Mouse (Mus musculus): ENCODE data around the gene Suv39h1. TPM values are rescaled to one million over a fixed set of nuclear protein-coding genes. Genes with fewer than 3 reads are reported as not detected.
"Not testable (repeated sequence)": the region's sequence is repeated elsewhere in the genome, so short reads cannot be mapped to it uniquely, and the experiment has no call there.

The Suv39h1 gene
- total RNA-seq, 2 experiments from 2014 or later, result 11.0 to 15.1 TPM

DNA sequence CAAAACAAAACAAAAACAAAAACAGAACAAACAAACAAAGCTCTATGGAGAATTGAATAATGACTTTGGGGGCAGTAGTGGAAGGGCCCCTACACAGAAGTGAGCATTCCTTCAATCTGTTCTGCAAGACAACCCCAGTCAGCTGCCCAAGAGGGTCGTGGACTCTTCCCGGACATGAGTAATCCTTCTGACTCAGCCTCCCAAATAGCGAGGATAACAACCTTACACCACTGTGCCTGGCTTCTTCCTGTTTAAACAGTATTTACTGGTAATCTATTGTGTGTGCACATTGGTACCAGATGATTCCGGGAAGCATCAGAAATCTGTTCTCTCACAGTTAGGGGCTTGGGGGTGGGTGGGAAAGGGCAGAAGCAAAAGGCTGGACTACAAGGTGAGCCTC lies 47.7 kb downstream of the Suv39h1 start:
- DNase-seq, result no peak

DNA sequence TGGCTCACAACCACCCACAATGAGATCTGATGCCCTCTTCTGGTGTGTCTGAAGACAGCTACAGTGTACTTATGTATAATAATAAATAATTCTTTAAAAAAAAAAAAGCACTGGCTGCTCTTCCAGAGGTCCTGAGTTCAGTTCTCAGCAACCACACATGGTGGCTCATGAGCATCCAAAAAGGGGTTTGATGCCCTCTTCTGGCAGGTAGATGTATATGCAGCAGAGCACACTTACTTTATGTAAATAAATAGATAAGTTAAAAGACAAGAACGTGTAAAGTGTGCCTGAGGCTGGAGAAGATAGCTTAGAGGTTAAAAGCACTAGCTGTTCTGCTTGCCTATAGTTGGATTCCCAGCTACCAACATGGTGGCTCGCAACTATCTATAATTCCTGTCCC lies 49.8 kb downstream of the Suv39h1 start:
- DNase-seq, result no peak

DNA sequence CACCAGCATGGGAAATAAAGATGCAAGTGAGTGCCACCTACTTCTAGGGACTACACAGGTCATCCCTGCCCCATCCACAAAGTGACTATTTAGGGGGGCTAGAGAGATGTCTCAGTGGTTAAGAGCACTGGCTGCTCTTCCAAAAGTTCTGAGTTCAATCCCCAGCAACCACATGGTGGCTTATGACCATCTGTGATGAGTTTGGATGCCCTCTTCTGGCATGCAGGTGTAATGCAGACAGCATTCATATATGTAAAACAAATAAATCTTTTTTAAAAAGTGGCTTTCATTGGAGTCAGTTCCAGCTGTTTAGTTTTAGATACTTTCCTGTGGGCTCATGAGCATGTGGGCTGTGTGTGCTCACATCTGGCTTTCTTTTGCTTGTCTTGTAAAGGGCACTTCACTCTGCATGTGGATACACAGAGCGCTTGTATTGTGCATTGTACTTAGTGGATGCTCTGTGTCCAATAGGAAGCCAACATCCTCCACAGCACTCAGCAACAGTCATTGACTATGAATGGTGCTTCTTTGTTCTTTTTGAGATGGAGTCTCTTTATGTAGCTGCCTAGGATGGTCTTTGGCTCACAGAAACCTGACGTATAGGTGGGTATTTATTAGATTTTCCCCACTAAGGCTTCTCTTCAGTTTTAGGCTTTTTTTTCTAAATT lies 54.3 kb downstream of the Suv39h1 start:
- no peak for DNase-seq

DNA sequence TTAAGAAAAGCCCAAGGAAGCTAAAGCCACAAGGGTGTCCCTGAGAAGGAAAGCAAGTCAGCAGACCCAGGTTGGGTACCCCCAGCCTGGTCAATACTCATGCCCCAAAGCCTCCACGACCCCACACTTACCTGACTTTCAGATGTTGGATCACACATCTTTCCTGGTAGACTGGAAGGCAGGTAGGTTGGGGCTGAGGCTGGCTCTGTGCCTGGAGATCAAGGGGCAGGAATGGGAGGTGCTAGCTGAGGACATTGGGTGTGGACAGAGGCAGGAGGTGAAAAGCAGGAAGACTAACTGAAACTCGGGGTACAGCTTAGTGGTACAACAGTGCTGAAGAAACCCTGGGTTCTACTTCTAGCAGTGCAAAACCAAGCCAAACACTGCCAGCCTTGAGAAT lies 56.3 kb downstream of the Suv39h1 start, which contains the start of gene Glod5:
Glod5 (minus strand) TSS at position 207 of the 400 bp plus-strand sequence.
- DNase-seq, result no peak

DNA sequence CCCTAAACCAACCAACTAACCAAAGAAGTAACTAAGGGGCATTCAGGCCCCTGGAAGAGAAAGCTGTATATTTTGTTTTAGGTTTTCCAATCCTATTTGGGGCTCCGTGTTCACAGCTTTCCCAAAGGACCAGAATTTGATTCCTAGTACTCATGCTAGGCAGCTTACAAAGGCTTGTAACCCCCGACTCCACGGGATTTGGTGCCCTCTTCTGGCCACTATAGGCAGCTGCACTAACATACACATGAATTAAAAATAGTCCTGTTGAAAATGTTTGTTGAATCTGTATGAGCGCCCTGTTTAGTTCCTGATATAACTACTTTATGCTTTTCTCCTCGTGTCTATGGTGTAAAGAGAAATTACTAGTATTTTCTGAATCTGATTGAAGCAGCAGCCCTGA lies 57.4 kb downstream of the Suv39h1 start:
- DNase-seq, result peak; percentile 40 to 60

DNA sequence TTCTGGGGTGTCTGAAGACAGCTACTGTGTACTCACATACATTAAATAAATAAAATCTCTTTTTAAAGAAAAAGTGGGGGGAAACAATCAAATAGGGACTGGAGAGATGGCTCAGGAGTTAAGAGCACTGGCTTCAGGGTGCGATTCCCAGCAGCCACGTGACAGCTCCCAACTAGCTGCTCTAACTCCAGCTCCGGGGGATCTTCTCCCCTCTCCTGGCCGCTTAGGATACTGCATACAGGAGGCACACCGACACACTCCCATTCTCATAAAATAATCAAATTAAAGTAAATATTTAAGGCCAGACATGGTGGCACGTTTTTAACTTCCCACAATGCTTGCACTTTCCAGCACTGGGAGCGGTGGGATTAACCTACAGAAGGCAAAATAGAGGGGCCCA lies 58.9 kb downstream of the Suv39h1 start:
- not testable (repeated sequence) for DNase-seq

DNA sequence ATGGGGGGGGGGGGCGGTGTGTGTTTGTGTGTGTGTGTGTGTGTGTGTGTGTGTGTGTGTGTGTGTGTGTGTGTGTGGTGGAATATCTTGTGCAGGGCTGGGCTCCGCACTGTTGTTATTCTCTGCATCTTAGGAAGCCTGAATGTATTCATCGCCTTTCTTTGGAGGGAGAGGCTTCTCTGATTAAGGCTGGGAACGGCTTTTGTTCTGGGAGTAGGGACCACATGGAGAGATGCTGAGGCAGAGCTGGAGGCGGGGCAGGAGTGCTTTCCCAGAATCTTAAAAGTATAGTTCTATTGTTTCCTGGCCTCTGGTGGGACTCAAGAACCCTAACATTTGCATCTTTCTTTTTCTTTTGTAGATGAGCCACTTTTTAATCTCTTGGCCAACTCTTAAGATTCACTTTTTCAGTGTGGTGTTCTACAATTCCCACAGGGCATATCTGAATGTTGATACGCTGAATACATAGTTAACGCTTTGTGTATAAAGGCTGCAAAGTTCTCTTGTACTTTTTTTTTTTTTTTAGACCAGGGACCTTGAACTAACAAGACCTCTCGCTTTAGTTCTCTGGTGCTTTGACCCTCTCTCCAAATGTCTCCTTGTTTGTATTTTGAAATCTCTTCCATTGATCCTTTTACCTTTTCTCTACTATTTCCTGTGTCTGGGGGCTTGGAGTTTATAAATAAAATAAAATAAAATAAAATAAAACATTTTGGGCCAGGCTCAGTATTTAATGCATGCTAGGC lies 60.8 kb downstream of the Suv39h1 start:
- no peak for DNase-seq

DNA sequence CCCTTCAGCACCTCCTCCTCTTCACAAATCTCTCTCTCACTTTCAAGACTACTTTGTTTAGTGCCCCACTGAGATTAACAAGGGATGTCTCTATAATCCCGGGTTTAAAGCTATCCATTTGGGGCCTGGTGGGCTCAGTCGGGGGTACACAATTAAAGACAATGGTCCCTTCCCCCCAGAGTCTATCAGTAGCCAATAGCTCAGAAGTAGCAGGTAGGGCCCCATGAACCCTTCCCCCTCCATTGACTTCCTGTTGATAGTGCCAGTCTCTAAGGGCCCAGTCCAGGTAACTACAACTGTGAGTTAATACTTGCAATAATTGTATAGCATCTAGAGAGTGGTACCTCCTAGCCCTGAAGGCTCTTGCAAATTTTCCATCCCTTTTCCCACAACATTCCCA lies 61.4 kb downstream of the Suv39h1 start:
- no peak for DNase-seq

Other genes with a start within 250 kb of the Suv39h1 start
- gene Otud5, start 233.4 kb downstream of the Suv39h1 start, total RNA-seq (2021), result 10 to 100 TPM; 59.0 to 63.3 TPM
- gene Pim2, start 196.5 kb downstream of the Suv39h1 start, total RNA-seq (2021), result 1 to 10 TPM; 8.5 to 9.0 TPM
- gene Slc35a2, start 190.7 kb downstream of the Suv39h1 start, total RNA-seq (2021), result 10 to 100 TPM; 38.6 to 43.9 TPM
- gene Pqbp1, start 175.5 kb downstream of the Suv39h1 start, total RNA-seq (2021), result 100 to 1,000 TPM; 120 to 121 TPM
- gene Timm17b, start 175.4 kb downstream of the Suv39h1 start, total RNA-seq (2021), result 100 to 1,000 TPM; 113 to 126 TPM
- gene Gm10491, start 166.9 kb downstream of the Suv39h1 start, total RNA-seq (2021), result not detected
- gene Gm10490, start 165.2 kb downstream of the Suv39h1 start, total RNA-seq (2021), result not detected
- 10 to 100 TPM; 28.0 to 39.7 TPM for gene Pcsk1n, start 154.9 kb downstream of the Suv39h1 start, total RNA-seq (2021)
- not detected for gene Eras, start 146.2 kb downstream of the Suv39h1 start, total RNA-seq (2021)
- gene Hdac6, start 126.9 kb downstream of the Suv39h1 start, total RNA-seq (2021), result 10 to 100 TPM; 16.5 to 17.3 TPM
- gene Gata1, start 96.7 kb downstream of the Suv39h1 start, total RNA-seq (2021), result under 1 TPM in 1 of 2 experiments, not detected in 1; 0.26 TPM
- gene Glod5, start 56.3 kb downstream of the Suv39h1 start, total RNA-seq (2021), result not detected
- gene Was, start 15.7 kb upstream of the Suv39h1 start, total RNA-seq (2021), result 1 to 10 TPM; 1.7 to 2.3 TPM
- gene Wdr13, start 58.1 kb upstream of the Suv39h1 start, total RNA-seq (2021), result 10 to 100 TPM; 63.2 to 64.0 TPM
- gene Rbm3, start 71.1 kb upstream of the Suv39h1 start, total RNA-seq (2021), result 100 to 1,000 TPM in 1 of 2 experiments, 10 to 100 TPM in 1; 97.4 to 129 TPM
- gene Tbc1d25, start 101.4 kb upstream of the Suv39h1 start, total RNA-seq (2021), result 1 to 10 TPM; 7.7 to 8.0 TPM
- 10 to 100 TPM; 57.2 to 94.7 TPM for gene Ebp, start 118.8 kb upstream of the Suv39h1 start, total RNA-seq (2021)
- gene Porcn, start 131.8 kb upstream of the Suv39h1 start, total RNA-seq (2021), result 1 to 10 TPM; 6.8 to 7.9 TPM
- gene Ftsj1, start 177.6 kb upstream of the Suv39h1 start, total RNA-seq (2021), result 10 to 100 TPM; 20.6 to 28.8 TPM
- gene Slc38a5, start 196.4 kb upstream of the Suv39h1 start, total RNA-seq (2021), result not detected

Data from adrenal gland, postnatal 36 days (tissue).